Mouse (Mus musculus) bone marrow, adult 2 months (tissue): ENCODE data around the gene Fzd5.

Source experiments
- CTCF ChIP-seq: fragments of 200-500 bp; IDR thresholded peaks from 2 replicates; pipeline ENCODE4 v1.5.1; 2011; ENCODE audit warnings: low read length, control low read depth; ENCODE audit not compliant: control insufficient read depth, insufficient read depth
- POLR2A ChIP-seq: fragments of 200-500 bp; IDR thresholded peaks from 2 replicates; pipeline ENCODE4 v1.6.1; 2011; ENCODE audit warnings: low read depth, mild to moderate bottlenecking, control low read depth, low read length, borderline replicate concordance; ENCODE audit not compliant: control insufficient read depth

DNA sequence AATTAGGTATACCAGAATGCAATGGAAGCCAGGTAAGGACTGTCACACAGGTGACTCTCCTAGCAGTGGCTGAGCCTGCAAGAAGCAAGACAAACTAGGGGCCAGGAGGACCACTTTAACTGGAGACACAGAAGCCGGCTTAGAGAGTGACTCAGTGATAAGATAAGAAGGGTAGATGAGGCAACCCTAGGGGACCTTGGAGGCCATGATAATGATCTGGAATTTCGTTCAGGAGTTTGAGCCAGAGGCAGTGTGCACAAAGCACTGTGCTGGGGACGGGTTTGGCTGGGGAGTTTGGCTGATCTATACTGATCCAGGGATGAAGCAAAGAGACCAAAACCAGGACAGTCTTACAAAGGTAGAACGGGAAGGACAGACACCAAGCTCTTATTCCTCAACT is 24.1 kb upstream of the Fzd5 start:
- no peak for TF ChIP-seq POLR2A
- TF ChIP-seq CTCF = no peak
